ENCODE assay signal across 13 mouse cellular contexts in genomic region chr7:31008889-31009288, GRCm38 (mm10). TPM values are rescaled to one million over a fixed set of nuclear protein-coding genes. Genes with fewer than 3 reads are reported as not detected.
DNase-seq lines count a peak whose midpoint lies in the region; ATAC-seq lines count a peak whose summit lies in the region.
"Had no signal": no experiment of that assay in that cellular context is flagged by ENCODE, and none has a peak within 500 bp of the region (broad histone marks: within the 10 kb centered on the region; RNA-seq: fewer than 3 reads in every experiment).

No protein-coding gene starts in this region.

- H3K4me3 ChIP-seq in hindbrain, embryonic 16.5 days (ENCODE audit: low read length): no peak overlapping the region
- H3K4me3 ChIP-seq in hindbrain, embryonic 10.5 days: no peak overlapping the region
- no peak overlapping the region for H3K4me3 ChIP-seq in limb, embryonic 11.5 days (ENCODE audit: low read depth, low read length)
- H3K4me3 ChIP-seq in midbrain, embryonic 14.5 days (replicated peaks; ENCODE audit: low read depth, low read length): no peak overlapping the region
- H3K4me3 ChIP-seq: liver, embryonic 13.5 days had no signal

- H3K27me3 ChIP-seq in hindbrain, embryonic 16.5 days (replicated peaks; ENCODE audit: control insufficient read depth, insufficient read depth, low read length): no peaks in the 10 kb centered on the region
- no peaks in the 10 kb centered on the region for H3K27me3 ChIP-seq in hindbrain, embryonic 10.5 days (ENCODE audit: insufficient read depth, poor library complexity, severe bottlenecking)
- no peaks in the 10 kb centered on the region for H3K27me3 ChIP-seq in limb, embryonic 11.5 days (ENCODE audit: control insufficient read depth, insufficient read depth, low read length)
- no peaks in the 10 kb centered on the region for H3K27me3 ChIP-seq in midbrain, embryonic 14.5 days (ENCODE audit: control insufficient read depth, insufficient read depth, low read length)
- H3K27me3 ChIP-seq: liver, embryonic 13.5 days had no signal

- no peak overlapping the region for H3K9ac ChIP-seq in hindbrain, embryonic 16.5 days (ENCODE audit: low read depth, low read length)
- no peak overlapping the region for H3K9ac ChIP-seq in limb, embryonic 11.5 days (ENCODE audit: low read length)
- no peak overlapping the region for H3K9ac ChIP-seq in midbrain, embryonic 14.5 days (replicated peaks; ENCODE audit: low read length)
- H3K9ac ChIP-seq: liver, embryonic 13.5 days had no signal

- no peak for DNase-seq in hindbrain, embryonic 10.5 days (ENCODE audit: low spot score)
- DNase-seq in MN1 (ENCODE audit: low spot score): peak; percentile 6
- DNase-seq in forelimb bud, embryonic 11.5 days (ENCODE audit: low read depth, low spot score): peak; percentile 40
- DNase-seq in limb, embryonic 11.5 days (ENCODE audit: low spot score): peak; percentile 33
- no peak for DNase-seq in thymus, postnatal 14 days
- DNase-seq in midbrain, embryonic 14.5 days: no peak
- no peak for DNase-seq in cerebellum, postnatal 36 days
- DNase-seq: gastrocnemius, postnatal 36 days; liver, embryonic 13.5 days; right cerebral cortex, postnatal 25 days; thymus, postnatal 36 days had no signal

- no peaks in the 10 kb centered on the region for H3K9me3 ChIP-seq in hindbrain, embryonic 16.5 days (ENCODE audit: control insufficient read depth, low read length)
- no peaks in the 10 kb centered on the region for H3K9me3 ChIP-seq in hindbrain, embryonic 10.5 days
- H3K9me3 ChIP-seq in limb, embryonic 11.5 days (ENCODE audit: control insufficient read depth, low read length): no peaks in the 10 kb centered on the region
- H3K9me3 ChIP-seq in midbrain, embryonic 14.5 days (ENCODE audit: control insufficient read depth, low read length): no peaks in the 10 kb centered on the region
- H3K9me3 ChIP-seq: liver, embryonic 13.5 days had no signal

- H3K4me1 ChIP-seq in hindbrain, embryonic 16.5 days (ENCODE audit: control insufficient read depth, insufficient read depth, low read depth, low read length): no peaks in the 10 kb centered on the region
- H3K4me1 ChIP-seq in hindbrain, embryonic 10.5 days (replicated peaks): no peaks in the 10 kb centered on the region
- H3K4me1 ChIP-seq in limb, embryonic 11.5 days (ENCODE audit: control insufficient read depth, insufficient read depth, low read length): no peaks in the 10 kb centered on the region
- H3K4me1 ChIP-seq in midbrain, embryonic 14.5 days (ENCODE audit: control insufficient read depth, insufficient read depth, low read length): no peaks in the 10 kb centered on the region

- no peak overlapping the region for H3K27ac ChIP-seq in hindbrain, embryonic 16.5 days (ENCODE audit: low read depth, low read length)
- no peak overlapping the region for H3K27ac ChIP-seq in hindbrain, embryonic 10.5 days
- no peak overlapping the region for H3K27ac ChIP-seq in limb, embryonic 11.5 days (replicated peaks; ENCODE audit: low read depth, low read length)
- no peak overlapping the region for H3K27ac ChIP-seq in midbrain, embryonic 14.5 days (replicated peaks; ENCODE audit: low read depth, low read length)
- H3K27ac ChIP-seq: liver, embryonic 13.5 days had no signal

- 51% methylated on average over 3 of the region's 3 CpGs for WGBS in hindbrain, embryonic 16.5 days
- 86% methylated on average over 3 of the region's 3 CpGs for WGBS in hindbrain, embryonic 10.5 days
- 14% methylated on average over 3 of the region's 3 CpGs for WGBS in limb, embryonic 11.5 days
- 86% methylated on average over 3 of the region's 3 CpGs for WGBS in midbrain, embryonic 14.5 days

- no peaks in the 10 kb centered on the region for H3K36me3 ChIP-seq in hindbrain, embryonic 16.5 days (ENCODE audit: control insufficient read depth, insufficient read depth, low read length)
- H3K36me3 ChIP-seq in hindbrain, embryonic 10.5 days: no peaks in the 10 kb centered on the region
- no peaks in the 10 kb centered on the region for H3K36me3 ChIP-seq in limb, embryonic 11.5 days (ENCODE audit: control insufficient read depth, insufficient read depth, low read length)
- H3K36me3 ChIP-seq in midbrain, embryonic 14.5 days (ENCODE audit: control insufficient read depth, insufficient read depth, low read length): no peaks in the 10 kb centered on the region
- H3K36me3 ChIP-seq: liver, embryonic 13.5 days had no signal

- ATAC-seq in hindbrain, embryonic 16.5 days: peak; percentile 48; the same call in 1 of the 2 replicates
- peak; percentile 67; the same call in 1 of the 2 replicates for ATAC-seq in limb, embryonic 11.5 days (ENCODE audit: insufficient number of reproducible peaks, low FRiP score, low TSS enrichment, low read depth)
- no peak for ATAC-seq in midbrain, embryonic 14.5 days (ENCODE audit: low FRiP score, low TSS enrichment)
- ATAC-seq: forebrain, embryonic 16.5 days had no signal

- H3K4me2 ChIP-seq in hindbrain, embryonic 16.5 days (ENCODE audit: low read length): no peak overlapping the region
- no peak overlapping the region for H3K4me2 ChIP-seq in limb, embryonic 11.5 days (ENCODE audit: low read depth, severe bottlenecking)
- no peak overlapping the region for H3K4me2 ChIP-seq in midbrain, embryonic 14.5 days (ENCODE audit: low read length)
- H3K4me2 ChIP-seq: liver, embryonic 13.5 days had no signal

RNA-seq across cellular contexts. Expression of gene Fxyd5, which starts 33.4 kb away (rescaled TPM):
- 24.4 and 32.9 TPM in 2 replicates for polyA plus RNA-seq in hindbrain, embryonic 16.5 days (2015; fragmentation: Nextera tagmentation; extraction: Ambion mirVana)
- 11.6 and 14.7 TPM in 2 replicates for polyA plus RNA-seq in hindbrain, embryonic 10.5 days (2016; fragmentation: Nextera tagmentation; extraction: Ambion mirVana)
- polyA plus RNA-seq in limb, embryonic 11.5 days (2014; fragmentation: Nextera tagmentation; extraction: Ambion mirVana): 10.8 and 11.5 TPM in 2 replicates
- polyA plus RNA-seq in midbrain, embryonic 14.5 days (2014; fragmentation: Nextera tagmentation; extraction: Ambion mirVana): 7.9 and 10.8 TPM in 2 replicates

RNA-seq across cellular contexts. Expression of gene Fam187b, which starts 35.3 kb away (rescaled TPM):
- 0.63 and 0.82 TPM in 2 replicates for polyA plus RNA-seq in hindbrain, embryonic 16.5 days (2015; fragmentation: Nextera tagmentation; extraction: Ambion mirVana)
- 1.4 and 2.0 TPM in 2 replicates for polyA plus RNA-seq in hindbrain, embryonic 10.5 days (2016; fragmentation: Nextera tagmentation; extraction: Ambion mirVana)
- 0.81 and 1.2 TPM in 2 replicates for polyA plus RNA-seq in limb, embryonic 11.5 days (2014; fragmentation: Nextera tagmentation; extraction: Ambion mirVana)
- 0.36 and 0.37 TPM in 2 replicates for polyA plus RNA-seq in midbrain, embryonic 14.5 days (2014; fragmentation: Nextera tagmentation; extraction: Ambion mirVana)

RNA-seq across cellular contexts. Expression of gene Lsr, which starts 35.6 kb away (rescaled TPM):
- polyA plus RNA-seq in hindbrain, embryonic 16.5 days (2015; fragmentation: Nextera tagmentation; extraction: Ambion mirVana): 24.1 and 27.8 TPM in 2 replicates
- 21.2 and 29.8 TPM in 2 replicates for polyA plus RNA-seq in hindbrain, embryonic 10.5 days (2016; fragmentation: Nextera tagmentation; extraction: Ambion mirVana)
- 25.7 and 27.5 TPM in 2 replicates for polyA plus RNA-seq in limb, embryonic 11.5 days (2014; fragmentation: Nextera tagmentation; extraction: Ambion mirVana)
- polyA plus RNA-seq in midbrain, embryonic 14.5 days (2014; fragmentation: Nextera tagmentation; extraction: Ambion mirVana): 9.9 and 15.6 TPM in 2 replicates

RNA-seq across cellular contexts. Expression of gene Fxyd7, which starts 42.4 kb away (rescaled TPM):
- polyA plus RNA-seq in hindbrain, embryonic 16.5 days (2015; fragmentation: Nextera tagmentation; extraction: Ambion mirVana): 324 and 417 TPM in 2 replicates
- polyA plus RNA-seq in hindbrain, embryonic 10.5 days (2016; fragmentation: Nextera tagmentation; extraction: Ambion mirVana): 1.4 and 7.6 TPM in 2 replicates
- polyA plus RNA-seq in limb, embryonic 11.5 days (2014; fragmentation: Nextera tagmentation; extraction: Ambion mirVana): 2.9 and 3.1 TPM in 2 replicates
- polyA plus RNA-seq in midbrain, embryonic 14.5 days (2014; fragmentation: Nextera tagmentation; extraction: Ambion mirVana): 99.9 and 159 TPM in 2 replicates

RNA-seq across cellular contexts. Expression of gene Fxyd1, which starts 48.1 kb away (rescaled TPM):
- 69.4 and 89.9 TPM in 2 replicates for polyA plus RNA-seq in hindbrain, embryonic 16.5 days (2015; fragmentation: Nextera tagmentation; extraction: Ambion mirVana)
- polyA plus RNA-seq in hindbrain, embryonic 10.5 days (2016; fragmentation: Nextera tagmentation; extraction: Ambion mirVana): 14.0 and 17.1 TPM in 2 replicates
- polyA plus RNA-seq in limb, embryonic 11.5 days (2014; fragmentation: Nextera tagmentation; extraction: Ambion mirVana): 12.5 and 13.7 TPM in 2 replicates
- polyA plus RNA-seq in midbrain, embryonic 14.5 days (2014; fragmentation: Nextera tagmentation; extraction: Ambion mirVana): 2.8 and 9.0 TPM in 2 replicates

Comparison
In these comparisons a context has a peak if more than half of its experiments do, and no peak if none do; other contexts are left out.
1. DNase-seq: peak in MN1 (single experiment), forelimb bud, embryonic 11.5 days (single experiment) and limb, embryonic 11.5 days (single experiment); none in hindbrain, embryonic 10.5 days (single experiment), thymus, postnatal 14 days (single experiment), midbrain, embryonic 14.5 days (single experiment) and cerebellum, postnatal 36 days (0 of 2).